9 mouse cellular contexts compared by ENCODE assay signal in the genomic region with DNA sequence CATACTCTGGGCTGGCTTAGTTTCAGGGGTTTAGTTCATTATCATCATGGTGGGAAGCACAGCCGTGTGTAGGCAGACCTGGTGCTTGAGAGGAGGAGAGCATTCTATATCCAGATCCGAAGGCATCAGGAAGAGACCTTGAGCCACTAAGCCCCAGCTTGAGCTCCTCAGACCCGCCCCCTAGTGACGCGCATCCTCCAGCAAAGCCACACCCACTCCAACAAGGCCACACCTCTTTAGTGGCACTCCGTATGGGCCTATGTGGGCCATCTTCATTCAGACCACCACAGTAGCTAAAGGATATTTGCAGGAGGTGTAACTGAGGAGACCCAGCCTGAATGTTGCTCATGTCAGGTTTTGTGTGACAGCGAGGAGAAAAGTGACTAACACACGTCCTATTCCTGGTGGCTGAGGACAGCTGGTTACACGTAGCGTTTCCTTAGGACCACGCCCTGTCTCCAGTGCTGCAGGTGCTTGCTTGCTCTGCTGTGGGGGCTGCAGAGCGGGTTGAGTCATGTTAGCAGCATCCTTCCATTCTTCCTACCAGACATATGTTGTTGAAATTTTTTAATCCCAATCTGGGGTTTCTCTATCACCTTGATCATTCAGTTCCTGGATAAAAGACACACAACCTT. TPM values are rescaled to one million over a fixed set of nuclear protein-coding genes. Genes with fewer than 3 reads are reported as not detected.
A peak's percentile ranks its signal among the peaks of the same experiment; 100 is the strongest.
DNase-seq lines count a peak whose midpoint lies in the region; ATAC-seq lines count a peak whose summit lies in the region.
"Had no signal": no experiment of that assay in that cellular context is flagged by ENCODE, and none has a peak within 500 bp of the region (broad histone marks: within the 10 kb centered on the region; RNA-seq: fewer than 3 reads in every experiment).

No protein-coding gene starts in this region.

- H3K4me1 ChIP-seq in heart, embryonic 14.5 days (ENCODE audit: control insufficient read depth in 2 of 2, insufficient read depth in 2 of 2, low read length in 2 of 2), result no peaks in the 10 kb centered on the region

- H3K27me3 ChIP-seq in heart, embryonic 14.5 days (ENCODE audit: control insufficient read depth, insufficient read depth, low read length), result no peaks in the 10 kb centered on the region

- DNase-seq in heart, adult 9 months (ENCODE audit: low spot score in 2 of 2), result no peak
- DNase-seq in CD4-positive, CD25-positive, alpha-beta regulatory T cell, adult 2 months (ENCODE audit: low read depth, low spot score), result peak; percentile 77
- DNase-seq in kidney, postnatal 4 days, result peak; percentile 64 to 74
- DNase-seq in retina, postnatal 1 day, result peak; percentile 61
- DNase-seq in ovary, postnatal 10 days (ENCODE audit: low spot score), result no peak
- no peak for DNase-seq in ovary, postnatal 36 days (ENCODE audit: low spot score)

- no peaks in the 10 kb centered on the region for H3K36me3 ChIP-seq in heart, embryonic 14.5 days (ENCODE audit: control insufficient read depth, insufficient read depth, low read length)

- peak overlapping the region; percentile 16; the same call in 1 of the 2 replicates for H3K4me2 ChIP-seq in heart, embryonic 14.5 days (ENCODE audit: low read length)

- 40% methylated on average over 12 of the region's 12 CpGs for WGBS in heart, embryonic 14.5 days

- H3K4me3 ChIP-seq in heart, embryonic 14.5 days (ENCODE audit: control insufficient read depth in 1 of 2, insufficient read depth in 1 of 2, low read depth in 1 of 2, low read length in 2 of 2), result no peak overlapping the region

- no peak overlapping the region for H3K9ac ChIP-seq in heart, embryonic 14.5 days (ENCODE audit: low read length)

- H3K9me3 ChIP-seq in heart, embryonic 14.5 days (ENCODE audit: control insufficient read depth, low read length), result no peaks in the 10 kb centered on the region

- peak; percentile 48; the same call in 1 of the 2 replicates for ATAC-seq in heart, embryonic 14.5 days (ENCODE audit: insufficient number of reproducible peaks, insufficient read depth, low FRiP score, low read depth)
- peak; percentile 64 for ATAC-seq in common myeloid progenitor, adult 5-6 weeks (replicated peaks; ENCODE audit: low read depth, poor library complexity, severe bottlenecking)

- no peak overlapping the region for H3K27ac ChIP-seq in heart, embryonic 14.5 days (replicated peaks in 1 of 2; ENCODE audit: control insufficient read depth in 1 of 2, insufficient read depth in 1 of 2, low read depth in 2 of 2, low read length in 2 of 2)

RNA-seq across cellular contexts. Expression of a gene that starts 6.6 kb away (rescaled TPM):
- not detected in 2 replicates for polyA plus RNA-seq in heart, embryonic 14.5 days (2014; fragmentation: Nextera tagmentation; extraction: Ambion mirVana)
- 14.6 and 40.0 TPM in 2 replicates for total RNA-seq in common myeloid progenitor, adult 5-6 weeks (2017)
- total RNA-seq: left cerebral cortex, postnatal 25 days had no signal

Comparison
In these comparisons a context has a peak if more than half of its experiments do, and no peak if none do; other contexts are left out.
1. DNase-seq: peak in CD4-positive, CD25-positive, alpha-beta regulatory T cell, adult 2 months (single experiment), kidney, postnatal 4 days (2 of 2) and retina, postnatal 1 day (single experiment); none in heart, adult 9 months (0 of 2), ovary, postnatal 10 days (single experiment) and ovary, postnatal 36 days (single experiment).